Mouse (Mus musculus) kidney, postnatal 4 days (tissue): ENCODE results near the gene A530084C06Rik.

Experiments
- DNase-seq, 2 experiments: peaks; one replicate each; pipeline ENCODE4 v3.0.0; 2021; ENCODE audit warnings: mixed read lengths in 2 of 2

A530084C06Rik gene

DNA sequence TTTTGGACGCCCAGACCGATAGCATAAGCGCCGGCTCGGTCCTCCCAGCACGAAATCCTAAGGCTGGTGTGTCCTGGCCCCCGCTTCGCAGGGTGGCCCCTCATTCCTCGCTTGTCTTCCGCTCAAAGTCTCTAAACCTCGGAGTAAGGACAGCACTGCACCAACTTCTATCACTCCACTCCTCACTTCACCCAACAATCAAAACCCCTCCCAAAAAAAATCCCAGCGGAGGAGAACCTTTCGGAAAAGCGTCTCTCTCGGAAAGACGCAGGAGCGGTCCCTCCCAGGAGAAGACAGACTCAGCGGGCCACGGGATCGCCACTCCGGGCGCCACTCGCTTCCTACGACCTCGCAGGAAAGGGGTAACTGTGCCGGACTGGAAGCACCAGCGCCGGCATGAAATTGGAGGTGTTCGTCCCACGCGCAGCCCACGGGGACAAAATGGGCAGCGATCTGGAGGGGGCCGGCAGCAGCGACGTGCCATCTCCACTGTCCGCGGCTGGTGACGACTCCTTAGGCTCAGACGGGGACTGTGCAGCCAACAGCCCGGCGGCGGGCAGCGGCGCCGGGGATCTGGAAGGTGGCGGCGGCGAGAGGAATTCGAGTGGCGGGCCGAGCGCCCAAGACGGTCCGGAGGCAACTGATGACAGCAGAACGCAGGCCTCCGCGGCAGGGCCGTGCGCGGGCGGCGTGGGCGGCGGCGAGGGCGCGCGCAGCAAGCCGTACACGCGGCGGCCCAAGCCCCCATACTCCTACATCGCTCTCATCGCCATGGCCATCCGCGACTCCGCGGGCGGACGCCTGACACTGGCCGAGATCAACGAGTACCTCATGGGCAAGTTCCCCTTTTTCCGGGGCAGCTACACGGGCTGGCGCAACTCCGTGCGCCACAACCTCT is at the start of gene A530084C06Rik:
A530084C06Rik (minus strand) TSS at position 813 of the 898 bp plus-strand sequence.
- DNase-seq: peak; percentile 45 to 63

DNA sequence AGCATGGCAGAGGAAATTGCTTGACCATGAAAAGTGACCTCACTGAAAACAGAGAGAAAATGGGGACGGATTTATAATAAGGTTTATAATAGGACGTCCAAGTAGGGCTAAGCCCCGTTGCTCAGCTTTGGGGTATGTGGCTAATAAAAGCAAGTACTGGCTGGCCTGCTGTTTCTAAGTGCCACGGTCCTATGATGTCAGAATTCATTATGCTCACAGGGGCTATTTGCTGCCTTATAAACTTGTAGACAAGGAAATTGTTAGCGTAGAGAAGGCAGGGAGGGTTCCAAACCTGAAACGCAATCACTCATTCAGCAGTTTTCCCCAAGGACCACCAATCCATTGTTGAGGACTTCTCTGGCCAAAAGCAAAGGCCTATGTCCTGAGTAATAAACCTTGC is 44.8 kb upstream of the A530084C06Rik start:
- no peak for DNase-seq

DNA sequence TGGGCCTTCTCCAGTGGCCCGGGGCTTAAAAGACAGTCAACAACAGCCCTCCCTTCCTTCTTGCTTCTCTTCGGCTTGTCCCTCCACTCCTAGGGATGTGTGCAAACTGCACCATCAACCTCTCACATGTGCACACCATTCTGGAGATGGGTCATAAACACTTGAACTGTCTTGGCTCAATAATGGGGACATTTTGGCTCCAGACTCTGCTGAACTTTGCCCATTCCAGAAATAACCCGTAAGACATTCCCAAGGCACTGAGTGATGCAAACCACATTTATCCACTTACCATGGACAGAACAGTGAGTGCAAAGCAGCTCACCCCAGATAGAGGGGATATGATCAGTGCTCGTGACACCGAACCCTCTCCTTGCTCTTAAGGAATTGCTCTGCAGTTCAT is 40.4 kb upstream of the A530084C06Rik start:
- DNase-seq: no peak

DNA sequence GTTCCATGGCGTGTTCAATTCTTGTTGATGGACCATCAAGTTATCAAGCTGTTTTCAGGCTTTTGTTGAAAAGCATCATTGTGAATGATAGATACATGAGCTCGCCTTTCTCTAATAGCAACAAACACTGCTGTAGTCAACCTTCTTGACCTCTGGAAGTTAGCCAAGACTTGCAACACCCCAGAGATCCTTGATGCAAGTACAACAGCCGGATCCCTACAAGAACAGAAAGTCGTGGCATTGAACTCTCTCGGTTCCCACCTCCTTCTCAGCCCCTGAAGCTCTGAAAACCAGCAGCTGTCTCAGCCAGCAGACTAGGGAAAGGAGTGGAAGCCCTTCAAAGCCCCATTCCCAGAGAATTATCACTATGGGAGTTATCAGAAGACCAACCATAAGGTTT is 28.2 kb upstream of the A530084C06Rik start:
- no peak for DNase-seq

DNA sequence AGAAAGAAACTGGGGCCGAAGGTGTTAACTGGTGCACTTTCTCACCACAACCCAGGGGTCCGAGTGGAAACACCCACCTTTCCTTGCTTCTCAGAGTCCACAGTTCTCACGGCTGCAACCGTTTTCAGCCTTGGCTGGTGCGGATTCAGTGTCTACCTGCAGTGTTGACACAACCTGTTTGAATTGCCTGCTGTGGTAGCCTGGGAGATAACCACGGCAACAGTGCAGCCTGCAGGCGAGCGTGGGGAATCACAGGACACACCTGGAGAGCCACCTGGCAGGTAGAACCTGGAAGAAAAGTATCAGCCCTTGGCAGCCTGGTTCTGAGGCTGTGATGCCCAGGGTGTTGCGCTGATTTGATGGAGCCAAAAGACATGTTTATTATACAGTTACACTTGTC is 20.7 kb upstream of the A530084C06Rik start:
- peak; percentile 46 to 56 for DNase-seq

DNA sequence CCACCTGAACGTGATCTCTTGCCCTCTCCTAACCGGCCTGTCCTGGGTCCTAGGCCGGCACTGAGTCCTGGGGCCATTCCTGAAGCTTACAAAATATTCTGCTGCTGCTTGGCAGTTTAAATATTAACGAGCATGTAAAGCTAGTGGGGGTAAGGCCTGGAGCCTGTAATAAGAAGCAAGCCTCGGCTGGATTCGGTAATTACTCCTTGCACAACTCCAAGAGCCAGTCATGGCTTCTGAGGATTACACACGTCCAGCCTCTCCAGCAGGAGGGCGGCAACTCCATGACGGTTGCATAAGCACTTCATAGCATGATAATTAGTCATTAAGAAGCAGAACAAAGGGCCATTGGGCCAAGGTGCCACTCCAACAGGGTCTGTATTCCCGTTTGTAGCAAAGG is 19.3 kb upstream of the A530084C06Rik start:
- peak; percentile 24 to 57 for DNase-seq

DNA sequence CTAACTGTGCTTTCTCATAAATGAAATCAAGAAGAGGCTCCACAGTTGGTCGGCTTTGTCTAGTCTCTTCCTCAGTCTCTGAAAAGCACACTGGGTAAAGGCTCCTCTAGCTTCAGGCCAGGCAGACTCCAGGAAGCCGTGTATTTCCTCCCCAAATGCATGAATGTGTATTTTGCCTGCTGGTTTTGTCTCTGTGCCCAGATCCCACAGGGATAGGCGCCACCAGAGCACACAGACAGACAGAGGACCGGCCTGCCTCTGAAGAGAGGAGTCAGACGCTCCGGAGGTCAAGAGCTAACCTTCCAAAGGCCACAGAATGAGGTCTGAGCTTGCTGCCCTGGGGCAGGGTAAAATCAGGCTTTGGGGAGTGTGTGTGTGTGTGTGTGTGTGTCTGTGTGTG is 18.4 kb upstream of the A530084C06Rik start:
- DNase-seq: no peak

DNA sequence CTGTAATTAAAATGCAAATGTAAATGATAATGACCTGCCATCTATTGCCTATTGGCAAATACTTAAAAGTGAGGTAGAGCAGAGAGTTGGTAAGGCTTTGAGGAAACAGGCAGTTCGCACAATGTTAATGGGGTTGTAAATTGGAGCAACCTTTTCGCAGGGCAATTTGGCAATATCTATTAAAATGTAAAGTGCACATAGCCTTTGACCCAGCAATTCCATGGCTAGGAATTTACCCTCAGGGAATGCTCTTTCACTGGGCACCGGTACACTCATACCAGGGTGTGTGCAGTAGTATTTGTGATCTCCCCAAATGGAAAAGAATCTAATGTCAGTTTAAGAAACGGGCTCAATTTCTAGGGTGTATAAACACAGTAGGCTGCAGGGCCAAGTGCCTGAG is 17.6 kb upstream of the A530084C06Rik start:
- DNase-seq: no peak

DNA sequence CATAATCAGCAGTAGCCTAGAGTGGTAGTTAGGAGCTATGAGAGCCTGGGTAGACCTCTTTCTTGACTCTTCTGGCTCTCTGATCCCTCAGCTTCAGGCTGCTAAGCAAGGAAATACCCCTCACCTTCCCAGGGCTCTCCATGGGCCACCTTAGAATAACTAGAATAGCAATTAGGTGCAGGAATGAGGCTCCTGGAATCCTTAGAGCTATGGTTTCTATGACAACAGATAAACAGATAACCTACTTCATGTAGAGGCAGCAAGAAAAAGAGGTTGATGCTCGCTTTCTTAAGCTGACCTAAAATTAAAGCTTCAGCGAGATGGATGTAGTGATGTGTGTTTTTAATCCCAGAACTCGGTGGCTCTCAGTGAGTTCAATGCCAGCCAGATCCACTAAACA is 15.5 kb upstream of the A530084C06Rik start:
- no peak for DNase-seq

DNA sequence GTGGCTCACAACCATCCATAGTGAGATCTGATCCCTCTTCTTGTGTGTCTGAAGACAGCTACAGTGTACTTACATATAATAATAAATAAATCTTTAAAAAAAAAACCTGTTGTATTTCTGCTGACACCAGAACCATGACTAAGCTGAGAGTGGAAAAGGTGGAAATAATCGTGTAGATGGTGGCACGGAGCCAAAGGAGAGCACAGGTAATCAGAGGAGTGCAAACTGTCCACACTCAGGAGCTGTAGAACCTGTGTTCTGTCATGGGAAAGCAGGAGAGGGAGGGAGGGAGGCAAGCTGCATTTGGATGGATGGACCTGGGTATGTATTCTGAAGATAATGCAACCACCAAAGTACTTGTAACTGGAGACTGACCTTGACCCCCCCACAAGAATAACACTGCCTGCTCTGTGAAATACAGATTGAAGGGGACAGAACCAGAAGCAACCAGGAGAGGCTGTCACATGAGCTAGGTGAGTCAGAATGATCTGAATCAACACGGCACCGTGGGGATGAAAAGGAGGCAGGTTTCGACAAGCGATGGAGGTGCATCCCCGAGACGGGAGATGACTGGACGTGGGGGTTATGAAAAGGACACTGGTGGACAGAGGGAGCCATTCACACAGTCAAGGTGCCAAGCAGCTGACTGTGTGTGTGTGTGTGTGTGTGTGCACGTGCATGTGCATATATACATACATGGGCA is 13.8 kb upstream of the A530084C06Rik start:
- no peak for DNase-seq

DNA sequence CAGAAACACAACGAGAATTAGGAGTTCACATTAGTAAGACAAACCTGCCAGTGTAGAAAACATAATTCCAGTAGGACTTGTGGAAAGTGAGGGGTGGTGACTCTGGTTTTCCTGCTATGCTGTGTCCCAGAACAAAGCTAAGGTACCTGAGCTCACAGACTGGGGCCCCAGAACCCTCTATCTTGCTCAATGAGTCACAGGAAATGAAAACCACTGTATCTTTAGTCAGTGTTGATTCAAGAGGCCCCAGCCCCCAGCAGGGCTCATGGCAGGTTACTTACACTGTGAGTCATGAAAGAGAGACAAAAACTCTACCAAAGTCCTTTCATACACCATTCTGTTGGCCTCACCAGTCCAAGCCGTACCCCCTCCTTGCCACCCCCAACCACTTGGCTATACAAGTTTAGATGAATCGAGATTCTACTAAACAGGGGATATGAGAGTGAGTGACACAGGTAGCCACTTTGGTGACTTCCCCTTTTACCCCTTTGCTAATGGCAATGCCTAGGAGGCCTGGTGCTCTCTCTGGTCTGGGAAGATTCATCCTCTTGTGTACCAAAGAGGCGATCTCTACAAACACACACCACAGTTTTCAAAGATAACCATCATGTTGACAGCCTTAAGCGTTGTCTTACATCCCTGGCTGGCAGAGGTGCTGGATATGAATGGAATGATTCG is 8.6 kb upstream of the A530084C06Rik start:
- DNase-seq: no peak

DNA sequence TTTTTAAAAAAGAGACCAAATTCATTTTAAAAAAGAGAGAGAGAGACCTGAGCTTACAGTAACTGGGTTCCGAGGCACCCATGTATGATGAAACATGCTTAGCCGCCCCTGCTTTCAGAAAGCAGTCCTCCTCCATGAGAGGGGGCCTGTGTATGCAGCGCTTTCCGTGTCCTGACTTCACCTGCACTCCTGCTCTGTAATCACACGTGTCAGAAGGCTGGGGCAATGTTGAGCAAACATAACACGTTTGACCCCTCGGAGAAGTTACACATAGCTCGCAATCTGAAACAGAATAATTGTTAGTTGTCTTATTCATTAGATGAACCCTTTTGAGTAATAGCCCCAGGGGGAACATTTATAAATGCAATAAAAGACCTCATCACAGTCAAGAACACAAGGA is 8.0 kb upstream of the A530084C06Rik start:
- DNase-seq: no peak

DNA sequence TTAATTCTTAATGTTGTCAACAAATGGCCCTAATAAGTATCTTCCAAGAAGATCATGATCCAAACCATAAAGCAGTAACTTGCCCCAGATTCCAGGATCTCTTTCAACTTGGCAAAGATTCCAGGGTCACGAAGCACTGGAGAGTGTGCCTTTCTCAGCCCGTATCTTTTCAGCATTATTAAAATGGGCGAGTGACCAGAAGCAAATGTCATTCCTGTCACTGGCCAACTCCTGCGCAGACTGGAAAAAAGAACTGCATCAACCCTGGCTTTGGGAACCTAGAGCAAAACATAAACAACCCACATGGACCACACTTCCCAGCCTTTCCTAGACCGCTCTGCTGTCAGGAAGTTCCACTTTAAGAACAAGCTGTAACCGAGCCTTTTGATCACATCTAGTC is 5.3 kb upstream of the A530084C06Rik start:
- no peak for DNase-seq

DNA sequence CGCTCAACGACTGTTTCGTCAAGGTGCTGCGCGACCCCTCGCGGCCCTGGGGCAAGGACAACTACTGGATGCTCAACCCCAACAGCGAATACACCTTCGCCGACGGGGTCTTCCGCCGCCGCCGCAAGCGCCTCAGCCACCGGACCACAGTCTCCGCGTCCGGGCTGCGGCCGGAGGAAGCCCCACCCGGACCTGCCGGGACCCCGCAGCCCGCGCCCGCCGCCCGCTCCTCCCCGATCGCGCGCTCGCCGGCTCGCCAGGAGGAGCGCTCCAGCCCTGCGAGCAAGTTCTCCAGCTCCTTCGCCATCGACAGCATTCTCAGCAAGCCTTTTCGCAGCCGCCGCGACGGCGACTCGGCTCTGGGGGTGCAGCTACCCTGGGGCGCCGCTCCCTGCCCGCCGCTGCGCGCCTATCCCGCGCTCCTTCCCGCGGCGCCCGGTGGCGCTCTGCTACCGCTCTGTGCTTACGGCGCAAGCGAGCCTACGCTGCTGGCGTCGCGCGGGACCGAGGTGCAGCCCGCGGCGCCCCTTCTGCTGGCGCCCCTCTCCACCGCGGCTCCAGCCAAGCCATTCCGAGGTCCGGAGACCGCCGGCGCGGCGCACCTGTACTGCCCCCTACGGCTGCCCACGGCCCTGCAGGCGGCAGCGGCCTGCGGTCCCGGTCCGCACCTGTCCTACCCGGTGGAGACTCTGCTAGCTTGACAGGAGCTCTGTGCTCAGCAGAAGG is 449 bp upstream of the A530084C06Rik start:
- DNase-seq: peak; percentile 80 to 85

DNA sequence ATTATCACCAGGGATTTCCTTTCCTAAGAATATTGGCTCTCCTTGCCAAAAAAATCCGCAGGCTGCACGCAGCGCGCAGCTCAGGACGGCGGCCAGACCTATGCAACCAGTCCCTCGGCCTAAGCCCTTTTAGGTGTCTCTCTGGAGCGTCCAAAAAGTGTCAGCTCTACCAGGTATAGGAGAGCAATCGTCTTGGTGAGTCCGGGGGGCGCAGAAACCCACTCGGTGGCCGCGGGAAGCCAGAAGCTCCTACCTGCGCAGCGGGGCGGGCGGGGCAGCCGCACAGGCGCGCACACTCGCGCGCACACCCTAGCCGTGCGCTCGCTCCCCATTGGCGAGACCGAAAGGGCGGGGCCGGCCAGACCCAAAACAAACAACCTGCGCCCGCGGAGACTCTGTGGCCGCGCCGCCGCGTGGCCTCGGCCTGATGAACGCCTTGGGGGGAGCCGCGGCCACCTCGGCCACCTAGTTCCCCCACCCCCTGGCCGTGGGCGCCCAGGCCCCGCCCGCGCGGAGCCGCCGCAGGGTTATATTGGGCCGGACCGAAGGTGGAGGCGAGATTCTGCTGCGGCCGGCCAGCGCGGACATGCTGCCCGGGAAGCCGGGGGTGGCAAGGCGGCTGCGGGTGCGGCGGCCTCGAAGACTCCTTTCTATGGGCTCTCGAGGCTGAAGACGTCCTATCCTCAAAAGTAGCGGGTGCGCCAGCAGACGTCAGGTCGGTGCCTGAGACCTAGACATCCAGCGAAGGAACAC is 1.2 kb downstream of the A530084C06Rik start:
- peak; percentile 60 to 74 for DNase-seq

DNA sequence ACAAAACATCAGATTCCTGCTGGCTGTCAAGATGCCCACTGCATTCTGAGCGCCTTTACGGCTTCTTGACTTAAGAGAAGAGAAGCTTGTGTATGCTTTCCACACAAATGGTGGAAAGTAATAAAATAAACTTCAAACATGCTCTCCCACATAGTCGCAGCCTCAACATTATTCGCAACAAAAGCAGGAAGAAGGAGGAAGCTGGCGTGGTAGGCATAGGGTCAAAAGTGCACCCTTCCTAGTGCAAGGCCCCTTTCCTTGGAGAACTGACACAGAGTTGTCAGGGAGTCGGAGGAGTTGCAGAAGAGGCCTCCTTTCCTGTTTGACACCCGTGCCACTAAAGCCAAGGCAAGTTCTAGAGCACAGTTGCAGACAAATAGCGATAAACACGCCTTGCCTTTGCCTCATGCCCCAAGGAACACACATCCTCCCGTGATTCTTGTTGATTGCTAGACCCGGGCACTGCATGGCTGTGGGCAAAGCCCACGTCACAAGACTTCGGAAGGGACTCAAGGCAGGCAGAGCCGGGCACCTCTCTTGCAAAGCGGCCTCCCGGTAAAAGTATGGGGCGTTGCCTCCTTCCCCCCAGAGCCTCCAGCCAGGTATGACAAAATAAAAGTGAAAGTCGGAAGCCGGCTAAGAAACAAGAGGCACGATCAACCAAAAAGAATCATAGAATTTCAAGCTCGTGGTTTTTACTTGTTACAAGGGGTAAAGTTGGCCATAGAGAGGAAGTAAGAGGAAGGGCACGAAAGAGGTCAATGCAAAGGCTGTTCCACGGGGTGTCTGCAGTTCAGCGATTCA is 2.0 kb downstream of the A530084C06Rik start:
- no peak for DNase-seq

DNA sequence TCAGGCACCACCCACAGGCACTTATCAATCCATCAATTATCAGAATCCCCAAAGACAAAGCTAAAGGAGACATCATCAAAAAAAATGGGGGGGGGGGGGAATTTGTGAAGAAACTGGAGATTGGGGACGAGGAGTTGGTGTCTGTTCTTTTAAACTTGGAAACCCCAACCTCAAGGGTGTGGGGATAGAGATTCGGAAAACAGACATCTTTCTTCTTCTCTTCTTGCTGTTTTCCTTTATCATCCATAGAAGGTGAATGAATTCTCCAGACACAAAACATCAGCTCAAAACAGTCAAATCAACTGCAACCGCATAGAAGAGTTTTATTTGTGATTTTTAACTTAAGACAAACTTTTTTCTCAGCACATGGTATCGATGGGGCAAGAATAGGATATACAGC is 3.3 kb downstream of the A530084C06Rik start, which contains the start of gene Foxq1:
Foxq1 (plus strand) TSS at position 301 of the 400 bp plus-strand sequence.
- no peak for DNase-seq

DNA sequence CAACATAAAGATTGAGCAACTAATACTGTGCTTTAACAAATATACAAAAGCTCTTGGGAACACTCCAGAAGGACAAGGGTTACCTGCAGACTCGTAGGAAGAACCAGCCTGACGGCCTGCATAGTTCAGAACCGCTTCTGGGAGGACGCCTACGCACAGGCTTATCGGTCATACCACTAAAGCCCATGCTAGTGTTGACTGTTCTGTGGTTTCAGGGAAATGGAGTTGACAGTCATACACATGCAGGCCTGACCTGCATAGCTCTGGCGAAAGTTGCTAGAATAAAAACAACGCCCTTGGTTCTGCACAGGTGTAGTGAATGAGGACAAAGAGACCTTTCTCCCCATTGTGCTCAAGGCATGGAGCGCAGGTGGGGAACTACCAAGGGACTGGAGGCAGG is 11.5 kb downstream of the A530084C06Rik start:
- no peak for DNase-seq

DNA sequence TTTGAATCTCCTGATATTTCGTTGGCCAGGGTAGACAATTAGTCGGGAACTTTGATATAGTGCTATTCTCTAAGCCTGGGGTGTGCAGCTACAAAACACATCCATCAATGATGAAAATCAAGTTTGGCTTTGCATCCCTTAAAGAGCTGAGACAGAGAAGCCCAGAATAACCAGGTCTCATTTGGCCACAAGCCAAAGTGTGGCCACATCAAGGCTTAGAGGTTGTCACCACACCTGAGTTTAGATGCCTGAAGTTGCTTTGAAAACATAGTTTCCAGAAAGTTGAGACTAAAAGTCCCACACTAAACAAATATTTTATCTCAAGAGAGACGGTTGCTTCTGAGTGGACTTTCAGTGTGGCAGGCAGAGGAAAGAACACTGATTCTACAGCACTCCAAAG is 11.9 kb downstream of the A530084C06Rik start:
- no peak for DNase-seq

DNA sequence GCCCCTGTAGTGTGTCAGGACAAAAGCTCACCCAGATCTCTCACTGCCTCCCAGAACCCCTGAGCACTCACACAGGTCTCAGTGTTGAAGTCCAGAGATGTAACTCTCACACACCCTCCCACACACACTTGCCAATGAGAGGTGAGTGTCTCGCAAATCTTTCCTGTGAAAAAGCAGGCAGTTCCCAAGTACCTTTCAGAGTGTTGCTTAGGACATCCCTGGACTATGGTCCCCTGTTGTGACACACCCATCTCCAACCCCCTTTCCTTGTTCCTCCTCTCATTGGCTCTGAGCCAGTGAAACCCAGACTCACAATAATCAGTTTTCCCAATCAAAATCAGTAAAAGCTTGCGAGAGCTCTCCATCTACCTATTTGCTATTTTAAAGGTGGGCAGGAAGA is 12.3 kb downstream of the A530084C06Rik start:
- DNase-seq: no peak

DNA sequence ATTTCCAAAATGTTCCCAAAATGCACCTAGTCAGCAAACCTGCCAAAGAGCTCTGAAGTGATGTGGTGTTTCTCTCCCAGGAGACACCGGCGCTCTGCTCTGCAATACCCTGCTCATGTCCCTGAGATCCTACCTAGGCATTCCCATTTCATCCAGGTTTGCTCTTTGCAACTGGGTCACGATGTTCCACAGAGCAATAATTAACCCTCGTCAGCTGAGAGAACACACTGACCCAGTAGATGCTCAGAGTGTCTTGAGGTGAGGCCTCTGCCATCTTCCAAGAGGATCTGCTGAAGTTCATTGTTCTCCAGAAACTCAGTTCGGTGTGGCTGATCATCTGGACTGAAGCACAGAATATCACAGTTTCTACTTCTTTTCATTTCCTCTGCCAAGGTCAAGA is 16.1 kb downstream of the A530084C06Rik start:
- no peak for DNase-seq
